Mouse (Mus musculus) ES-Bruce4 (cell line): ENCODE results near the gene Casp7. TPM values are rescaled to one million over a fixed set of nuclear protein-coding genes. Genes with fewer than 3 reads are reported as not detected.

Experiments used
- H3K27ac ChIP-seq: 2 replicates; pipeline ENCODE4 v1.5.1; 2012; ENCODE audit warnings: low read length, inconsistent platforms; ENCODE audit not compliant: insufficient read depth
- H3K27me3 ChIP-seq: 2 replicates; pipeline ENCODE4 v1.6.1; 2012; ENCODE audit warnings: mild to moderate bottlenecking, low read length, inconsistent platforms; ENCODE audit not compliant: control insufficient read depth, poor library complexity, insufficient read depth, severe bottlenecking
- H3K36me3 ChIP-seq: 2 replicates; pipeline ENCODE4 v1.6.1; 2012; ENCODE audit warnings: inconsistent platforms, mild to moderate bottlenecking, low read length, moderate library complexity; ENCODE audit not compliant: control insufficient read depth, poor library complexity, insufficient read depth, severe bottlenecking
- H3K4me1 ChIP-seq: one replicate; pipeline ENCODE4 v1.8.1; 2011; ENCODE audit warnings: low read length; ENCODE audit not compliant: control insufficient read depth, insufficient read depth
- H3K4me3 ChIP-seq: 2 replicates; pipeline ENCODE4 v1.5.1; 2011; ENCODE audit warnings: low read depth, mild to moderate bottlenecking, low read length
- H3K9ac ChIP-seq: 2 replicates; pipeline ENCODE4 v1.6.1; 2012; ENCODE audit warnings: low read depth, mild to moderate bottlenecking, inconsistent platforms; ENCODE audit not compliant: poor library complexity, severe bottlenecking
- H3K9me3 ChIP-seq: replicated peaks from 2 replicates; pipeline ENCODE4 v1.6.1; 2012; ENCODE audit warnings: mild to moderate bottlenecking, low read length, inconsistent platforms; ENCODE audit not compliant: control insufficient read depth, poor library complexity, insufficient read depth, severe bottlenecking
- CTCF ChIP-seq: IDR thresholded peaks from one replicate; pipeline ENCODE4 v1.8.1; 2011; ENCODE audit warnings: low read depth, low read length
- EP300 ChIP-seq: IDR thresholded peaks from 2 replicates; pipeline ENCODE4 v1.6.1; 2011; ENCODE audit warnings: low read depth, low read length; ENCODE audit not compliant: insufficient read depth
- POLR2A ChIP-seq: IDR thresholded peaks from one replicate; pipeline ENCODE4 v1.8.1; 2011; ENCODE audit warnings: low read length; ENCODE audit not compliant: insufficient read depth
- polyA plus RNA-seq: library from polyadenylated mRNA; stranded (reverse); fragments of >200 nt; gene quantifications from 2 replicates; pipeline ENCODE4 v1.2.4, GENCODE M21; 2011; ENCODE audit warnings: low read depth; ENCODE audit not compliant: missing spikeins, insufficient read depth, insufficient read length

Casp7 gene
- polyA plus RNA-seq, 1 experiment: 19.8 TPM

DNA sequence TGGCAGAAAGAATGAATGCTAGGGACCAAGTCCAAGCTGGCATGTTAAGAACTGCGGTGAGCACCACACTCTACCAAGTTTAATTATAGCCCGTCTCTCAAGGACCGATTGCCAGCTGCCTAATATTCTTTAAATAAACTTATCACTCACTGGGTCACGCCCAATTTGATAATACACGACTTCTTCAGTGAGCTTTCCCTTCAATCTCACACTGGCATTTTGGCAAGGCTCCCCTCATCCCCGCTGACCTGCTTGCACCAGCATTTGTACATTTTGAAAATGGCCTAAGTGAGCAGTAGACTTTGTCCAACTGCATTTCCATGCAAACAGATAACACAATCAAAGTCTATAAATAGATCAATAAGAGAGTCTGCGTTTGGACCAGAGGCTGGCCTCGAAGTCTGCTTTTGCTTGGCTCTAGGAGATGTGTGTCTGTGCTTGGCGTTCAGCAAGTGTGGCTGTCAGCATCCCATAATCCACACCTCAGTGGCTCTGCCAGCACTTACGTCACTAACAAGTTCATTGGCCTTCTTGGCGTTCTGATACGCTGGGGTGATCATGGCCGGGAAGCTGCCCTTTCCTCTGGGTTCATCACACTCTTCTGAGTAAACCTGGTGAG is 18.3 kb upstream of the Casp7 start:
- Histone ChIP-seq H3K4me3 (no peak overlapping the region), H3K9ac (no peak overlapping the region), H3K9me3 (no peaks in the 10 kb centered on the region), H3K36me3 (no peaks in the 10 kb centered on the region), H3K27ac (no peak overlapping the region), H3K4me1 (no peaks in the 10 kb centered on the region), H3K27me3 (no peaks in the 10 kb centered on the region)
- TF ChIP-seq POLR2A: no peak
- TF ChIP-seq EP300: no peak
- no peak for TF ChIP-seq CTCF

DNA sequence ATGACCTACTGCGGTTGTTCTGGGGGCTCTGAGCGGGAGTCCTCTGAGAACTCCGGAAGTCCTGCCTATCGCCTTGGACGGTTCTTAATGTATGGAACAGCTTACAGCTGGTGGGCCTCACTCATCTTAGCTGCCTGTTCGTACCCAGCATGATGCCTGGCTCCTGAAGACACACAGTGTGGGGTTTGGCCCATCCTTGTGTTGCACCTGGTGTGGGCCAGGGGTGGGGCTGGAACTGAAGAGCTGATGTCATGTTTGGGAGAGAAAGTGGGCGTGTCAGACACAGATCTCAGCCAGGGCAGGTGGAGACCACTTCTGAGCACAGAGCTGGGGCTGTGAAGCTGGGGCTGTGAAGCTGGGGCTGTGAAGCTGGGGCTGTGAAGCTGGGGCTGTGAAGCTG is 16.6 kb upstream of the Casp7 start:
- Histone ChIP-seq H3K9ac (no peak overlapping the region), H3K27ac (no peak overlapping the region), H3K4me1 (no peaks in the 10 kb centered on the region), H3K4me3 (no peak overlapping the region), H3K9me3 (no peaks in the 10 kb centered on the region), H3K36me3 (no peaks in the 10 kb centered on the region), H3K27me3 (no peaks in the 10 kb centered on the region)
- TF ChIP-seq POLR2A (no peak), CTCF (no peak), EP300 (no peak)

DNA sequence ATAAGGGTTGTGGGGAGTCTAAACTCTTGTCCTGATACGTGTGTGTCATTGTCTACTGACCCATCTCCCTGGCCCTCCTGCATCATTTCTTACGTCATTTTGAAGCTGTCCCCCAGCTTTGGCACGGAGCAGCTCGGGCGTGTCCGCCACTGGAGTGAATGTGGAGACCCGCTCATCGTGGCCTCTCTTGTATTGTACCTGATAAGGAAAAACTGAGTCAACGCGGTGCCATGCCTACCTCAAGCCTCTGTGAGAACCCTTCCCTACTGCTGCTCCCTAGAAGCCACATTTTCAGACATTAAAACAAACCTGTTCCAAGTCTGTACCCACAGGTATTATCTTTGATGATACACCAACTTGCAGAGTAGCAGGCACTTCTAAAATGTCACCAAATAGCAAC is 15.5 kb upstream of the Casp7 start:
- no peak overlapping the region for H3K4me3 ChIP-seq
- TF ChIP-seq POLR2A: no peak
- no peak for TF ChIP-seq EP300
- TF ChIP-seq CTCF: no peak

DNA sequence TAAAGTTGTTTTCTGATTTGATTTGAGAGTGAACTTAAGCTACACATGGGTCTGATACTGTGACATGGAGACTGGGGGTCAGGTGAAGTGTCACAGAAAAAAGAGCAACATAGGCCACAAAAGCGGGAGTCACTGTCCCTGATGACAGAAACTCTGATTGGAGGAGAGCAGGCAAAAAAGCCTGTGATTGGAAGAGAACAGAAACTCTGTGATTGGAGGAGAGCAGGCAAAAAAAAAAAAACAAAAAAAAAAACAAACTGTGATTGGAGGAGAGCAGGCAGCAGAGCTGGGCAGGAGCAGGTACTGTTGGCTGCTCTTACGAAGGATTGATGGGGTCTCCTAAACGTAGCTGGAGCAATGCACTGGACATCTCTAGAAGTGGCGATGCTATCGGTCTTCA is 11.4 kb upstream of the Casp7 start:
- Histone ChIP-seq H3K4me3 (no peak overlapping the region), H3K27ac (no peak overlapping the region), H3K4me1 (no peaks in the 10 kb centered on the region), H3K9ac (no peak overlapping the region), H3K9me3 (no peaks in the 10 kb centered on the region), H3K36me3 (no peaks in the 10 kb centered on the region), H3K27me3 (no peaks in the 10 kb centered on the region)
- no peak for TF ChIP-seq EP300
- TF ChIP-seq CTCF: no peak
- TF ChIP-seq POLR2A: no peak

More for the DNA sequence above, 15.5 kb upstream of the Casp7 start:
- no peak overlapping the region for H3K27ac ChIP-seq
- no peaks in the 10 kb centered on the region for H3K4me1 ChIP-seq
- H3K9me3 ChIP-seq: no peaks in the 10 kb centered on the region
- no peak overlapping the region for H3K9ac ChIP-seq
- no peaks in the 10 kb centered on the region for H3K27me3 ChIP-seq
- H3K36me3 ChIP-seq: no peaks in the 10 kb centered on the region

DNA sequence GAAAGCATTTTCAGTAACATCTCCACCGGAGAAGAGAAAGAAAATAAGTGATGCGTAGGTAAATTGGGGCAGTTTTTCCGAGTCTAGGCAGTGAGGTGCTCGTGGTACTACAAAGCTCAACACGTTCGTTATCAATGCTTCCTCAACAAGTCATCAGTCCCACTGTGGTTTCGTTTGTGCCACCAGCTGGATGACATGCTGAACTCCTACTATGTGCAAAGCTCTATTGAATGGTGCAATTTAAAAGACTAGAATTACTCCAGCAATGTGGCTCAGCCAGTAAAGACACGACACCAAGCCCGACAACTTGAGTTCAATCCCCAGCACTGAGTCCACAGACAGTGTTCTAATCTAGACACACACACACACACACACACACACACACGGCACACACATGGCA is 10.8 kb upstream of the Casp7 start:
- Histone ChIP-seq H3K27ac (no peak overlapping the region), H3K9me3 (no peaks in the 10 kb centered on the region), H3K36me3 (no peaks in the 10 kb centered on the region), H3K4me1 (no peaks in the 10 kb centered on the region), H3K9ac (no peak overlapping the region), H3K4me3 (no peak overlapping the region), H3K27me3 (no peaks in the 10 kb centered on the region)
- TF ChIP-seq POLR2A (no peak), EP300 (no peak), CTCF (no peak)

DNA sequence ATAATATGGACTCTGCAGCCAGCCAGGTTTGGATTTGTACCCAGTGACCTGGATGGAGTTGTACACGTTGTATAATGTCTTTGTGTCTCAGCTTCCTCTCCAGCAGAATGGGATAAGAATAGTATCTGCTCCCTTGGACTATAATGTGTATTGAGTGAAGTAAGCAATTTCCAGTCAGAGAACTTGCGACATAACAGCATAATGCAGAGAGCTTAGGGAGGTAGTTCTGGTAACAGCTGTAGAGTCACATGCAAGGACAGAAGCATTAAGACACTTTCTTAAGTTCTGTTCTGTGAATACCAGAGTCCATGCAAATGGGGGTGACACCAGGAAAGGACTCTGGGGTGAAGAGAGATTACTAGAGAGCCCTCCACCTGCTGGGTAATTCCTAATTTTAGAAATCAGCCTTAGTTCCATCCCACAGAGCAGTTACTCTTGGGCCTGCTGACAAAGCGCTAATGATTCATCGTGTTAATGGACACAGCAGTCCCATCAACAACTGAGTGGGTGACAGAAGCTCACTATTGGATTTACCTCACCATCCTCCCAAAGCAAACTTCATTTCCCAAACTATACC is 9.1 kb upstream of the Casp7 start:
- Histone ChIP-seq H3K9ac (no peak overlapping the region), H3K4me1 (no peaks in the 10 kb centered on the region), H3K27me3 (no peaks in the 10 kb centered on the region), H3K9me3 (no peaks in the 10 kb centered on the region), H3K4me3 (no peak overlapping the region), H3K36me3 (no peaks in the 10 kb centered on the region), H3K27ac (no peak overlapping the region)
- no peak for TF ChIP-seq EP300
- no peak for TF ChIP-seq CTCF
- TF ChIP-seq POLR2A: no peak
